Mouse (Mus musculus): ENCODE data around the gene Mrps33. TPM values are rescaled to one million over a fixed set of nuclear protein-coding genes. Genes with fewer than 3 reads are reported as not detected.

The Mrps33 gene
- total and polyA plus RNA-seq, 3 experiments: 102 to 1,706 (median 126) TPM

- Histone ChIP-seq H3K9ac (ENCODE audit: control insufficient read depth, low read depth, low read length, poor library complexity, severe bottlenecking) (no peak overlapping the region), H3K79me2 (ENCODE audit: control insufficient read depth, insufficient read depth, low read length, poor library complexity) (no peaks in the 10 kb centered on the region), H3K4me3 (ENCODE audit: control insufficient read depth in 1 of 2, insufficient read depth in 1 of 2, low read depth in 2 of 2, low read length in 2 of 2) (no peak overlapping the region), H3K9me3 (replicated peaks; ENCODE audit: insufficient read depth, low read length) (no peaks in the 10 kb centered on the region), H3K27ac (ENCODE audit: control insufficient read depth, low read depth, low read length) (no peak overlapping the region), H3K27me3 (ENCODE audit: control insufficient read depth in 1 of 2, insufficient read depth in 2 of 2, low read length in 2 of 2) (peaks cover 1 to 3% of the 10 kb centered on the region in 2 experiments; a peak in 3 of 4 replicates), H3K36me3 (ENCODE audit: control insufficient read depth in 1 of 2, insufficient read depth in 2 of 2, low read length in 2 of 2) (no peaks in the 10 kb centered on the region), H3K4me1 (ENCODE audit: control insufficient read depth in 1 of 2, insufficient read depth in 2 of 2, low read length in 2 of 2) (no peaks in the 10 kb centered on the region)
- no peak for TF ChIP-seq KAT2A (conservative IDR thresholded peaks at IDR 0.05; ENCODE audit: low read depth, low read length)
- no peak for TF ChIP-seq JUND (IDR thresholded peaks at IDR 0.05; ENCODE audit: low read depth, low read length)
- TF ChIP-seq RCOR1 (IDR thresholded peaks at IDR 0.05; ENCODE audit: low read depth, low read length): no peak
- TF ChIP-seq ZNF384 (IDR thresholded peaks at IDR 0.05; ENCODE audit: low read depth, low read length): peak; percentile 81
- TF ChIP-seq GABPA (IDR thresholded peaks at IDR 0.05; ENCODE audit: low read depth, low read length): no peak
- TF ChIP-seq CTCF (IDR thresholded peaks at IDR 0.05 in 2 of 3, conservative IDR thresholded peaks at IDR 0.05 in 1 of 3; ENCODE audit: control insufficient read depth in 1 of 3, insufficient read depth in 1 of 3, low read depth in 2 of 3, low read length in 3 of 3, poor library complexity in 1 of 3, severe bottlenecking in 1 of 3): peak in 2 of 3 experiments; percentile 52 to 88; a peak in 4 of 6 replicates
- TF ChIP-seq RAD21 (IDR thresholded peaks at IDR 0.05; ENCODE audit: low read depth, low read length): peak; percentile 96
- TF ChIP-seq ZC3H11A (IDR thresholded peaks at IDR 0.05; ENCODE audit: low read depth, low read length): peak; percentile 88
- TF ChIP-seq MYC (IDR thresholded peaks at IDR 0.05; ENCODE audit: low read depth, low read length): no peak
- TF ChIP-seq POLR2A (IDR thresholded peaks at IDR 0.05; ENCODE audit: control insufficient read depth in 1 of 2, insufficient read depth in 1 of 2, low read depth in 1 of 2, low read length in 2 of 2, poor library complexity in 1 of 2): no peak
- peak; percentile 82 for TF ChIP-seq SMC3 (IDR thresholded peaks at IDR 0.05; ENCODE audit: low read depth, low read length)
- TF ChIP-seq ZKSCAN1 (IDR thresholded peaks at IDR 0.05; ENCODE audit: low read depth, low read length): peak; percentile 38; the same call in 1 of the 2 replicates
- no peak for TF ChIP-seq MAFK (IDR thresholded peaks at IDR 0.05; ENCODE audit: borderline replicate concordance, low read depth, low read length)
- TF ChIP-seq ETS1 (IDR thresholded peaks at IDR 0.05; ENCODE audit: low read depth, low read length): no peak
- no peak for TF ChIP-seq CHD1 (IDR thresholded peaks at IDR 0.05; ENCODE audit: low read depth, low read length)
- peak; percentile 67 for DNase-seq (ENCODE audit: low read depth, low spot score)
Measured at GRCm38 (mm10) chr6:39782618-39783017, 28.2 kb downstream of the Mrps33 start.

GRCm38 (mm10) chr6:39781766-39782530 lies 28.8 kb downstream of the Mrps33 start:
- no peaks in the 10 kb centered on the region for H3K4me1 ChIP-seq (ENCODE audit: control insufficient read depth in 1 of 2, insufficient read depth in 2 of 2, low read length in 2 of 2)
- no peak overlapping the region for H3K9ac ChIP-seq (ENCODE audit: control insufficient read depth, low read depth, low read length, poor library complexity, severe bottlenecking)
- no peaks in the 10 kb centered on the region for H3K9me3 ChIP-seq (replicated peaks; ENCODE audit: insufficient read depth, low read length)
- H3K79me2 ChIP-seq (ENCODE audit: control insufficient read depth, insufficient read depth, low read length, poor library complexity): no peaks in the 10 kb centered on the region
- TF ChIP-seq MAZ (IDR thresholded peaks at IDR 0.05; ENCODE audit: low read depth, low read length) (no peak), E2F4 (IDR thresholded peaks at IDR 0.05; ENCODE audit: borderline replicate concordance, low read depth, low read length) (no peak), RCOR1 (IDR thresholded peaks at IDR 0.05; ENCODE audit: low read depth, low read length) (no peak), MEF2A (IDR thresholded peaks at IDR 0.05; ENCODE audit: extremely low read depth, insufficient replicate concordance, low read depth, low read length, poor library complexity, severe bottlenecking) (no peak), RAD21 (IDR thresholded peaks at IDR 0.05; ENCODE audit: low read depth, low read length) (no peak), GABPA (IDR thresholded peaks at IDR 0.05; ENCODE audit: low read depth, low read length) (no peak), MYB (IDR thresholded peaks at IDR 0.05; ENCODE audit: low read depth, low read length) (no peak), MAFK (IDR thresholded peaks at IDR 0.05; ENCODE audit: borderline replicate concordance, low read depth, low read length) (no peak), HCFC1 (IDR thresholded peaks at IDR 0.05; ENCODE audit: low read depth, low read length) (no peak), POLR2AphosphoS5 (IDR thresholded peaks at IDR 0.05; ENCODE audit: borderline replicate concordance, low read depth, low read length) (no peak)
- H3K27me3 ChIP-seq (ENCODE audit: control insufficient read depth in 1 of 2, insufficient read depth in 2 of 2, low read length in 2 of 2): peaks cover 1 to 2% of the 10 kb centered on the region in 2 experiments; a peak in 3 of 4 replicates
- no peaks in the 10 kb centered on the region for H3K36me3 ChIP-seq (ENCODE audit: control insufficient read depth in 1 of 2, insufficient read depth in 2 of 2, low read length in 2 of 2)
- H3K27ac ChIP-seq (ENCODE audit: control insufficient read depth, low read depth, low read length): no peak overlapping the region
- peak; percentile 14 for DNase-seq (ENCODE audit: low read depth, low spot score)
- no peak overlapping the region for H3K4me3 ChIP-seq (ENCODE audit: control insufficient read depth in 1 of 2, insufficient read depth in 1 of 2, low read depth in 2 of 2, low read length in 2 of 2)
